Mouse (Mus musculus) urinary bladder, postnatal 36 days (tissue): ENCODE measurements around the gene Npcd.
A peak's percentile ranks its signal among the peaks of the same experiment; 100 is the strongest.

Source experiments
- DNase-seq, 2 experiments: peaks; one replicate each; pipeline ENCODE4 v3.0.0; 2022; ENCODE audit warnings: low spot score in 2 of 2, mixed read lengths in 1 of 2

Npcd gene

DNA sequence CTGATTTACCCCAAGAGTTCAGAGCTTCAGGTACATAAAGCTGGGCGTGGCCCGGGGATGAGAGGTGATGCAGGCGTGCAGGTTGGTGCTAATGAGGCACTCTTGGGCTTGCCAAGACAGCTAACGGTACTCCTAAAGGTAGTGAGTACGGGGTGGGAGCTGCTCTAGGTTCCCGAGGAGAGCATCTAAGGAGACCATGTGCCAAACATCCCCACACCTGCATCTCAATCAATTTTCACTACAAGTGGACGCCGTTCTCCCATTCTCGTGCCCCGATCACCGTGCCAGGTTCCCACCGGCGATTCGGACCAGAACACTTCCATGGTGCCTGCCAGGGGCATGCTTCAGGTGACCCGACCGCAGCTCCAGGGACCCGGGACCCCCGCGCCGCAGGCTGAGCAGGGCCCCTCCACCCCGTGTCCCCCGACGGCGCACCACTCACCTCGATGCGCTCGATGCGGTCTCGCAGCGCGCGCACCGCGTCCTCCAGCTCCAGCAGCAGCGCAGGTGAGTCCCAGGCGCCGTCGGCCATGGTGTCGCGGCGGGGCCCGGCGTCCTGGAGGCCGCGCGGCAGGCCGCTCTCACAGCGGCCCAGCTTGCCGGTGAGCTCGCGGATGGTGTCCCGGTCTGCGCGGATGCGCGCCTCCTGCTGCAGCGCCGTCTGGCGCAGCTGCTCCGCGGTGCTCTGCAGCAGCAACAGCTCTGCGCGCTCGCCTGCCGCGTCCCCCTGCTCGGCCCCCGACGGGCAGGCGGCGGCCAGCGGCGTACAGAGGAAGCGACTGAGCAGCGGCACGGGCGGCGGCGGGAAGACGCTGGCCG is 30.3 kb downstream of the Npcd start:
- no peak for DNase-seq

DNA sequence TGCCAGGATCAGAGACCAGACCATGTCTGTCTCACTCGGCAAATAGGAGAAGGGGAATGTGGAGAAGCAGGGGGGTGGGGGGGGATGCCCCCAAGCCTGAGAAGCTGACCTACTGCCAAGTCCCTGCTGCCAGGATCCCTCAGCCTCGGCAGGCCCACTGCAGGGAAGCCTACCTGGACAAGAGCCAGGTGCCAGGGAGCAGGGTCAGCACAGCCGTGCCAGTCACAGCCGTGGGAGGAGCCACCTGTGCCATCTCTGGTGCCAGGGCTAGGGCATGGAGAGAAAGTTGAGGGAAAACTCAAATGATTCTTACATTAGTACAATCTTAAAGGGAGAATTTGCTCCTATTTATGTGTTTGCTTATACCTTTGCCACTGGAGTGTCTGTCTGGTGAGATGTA is 31.7 kb downstream of the Npcd start:
- DNase-seq: no peak

- no peak for DNase-seq
These were observed 32.4 kb downstream of the Npcd start for GRCm38 (mm10) chr15:79801646-79802045.

GRCm38 (mm10) chr15:79800701-79801100 is 33.3 kb downstream of the Npcd start:
- no peak for DNase-seq

DNA sequence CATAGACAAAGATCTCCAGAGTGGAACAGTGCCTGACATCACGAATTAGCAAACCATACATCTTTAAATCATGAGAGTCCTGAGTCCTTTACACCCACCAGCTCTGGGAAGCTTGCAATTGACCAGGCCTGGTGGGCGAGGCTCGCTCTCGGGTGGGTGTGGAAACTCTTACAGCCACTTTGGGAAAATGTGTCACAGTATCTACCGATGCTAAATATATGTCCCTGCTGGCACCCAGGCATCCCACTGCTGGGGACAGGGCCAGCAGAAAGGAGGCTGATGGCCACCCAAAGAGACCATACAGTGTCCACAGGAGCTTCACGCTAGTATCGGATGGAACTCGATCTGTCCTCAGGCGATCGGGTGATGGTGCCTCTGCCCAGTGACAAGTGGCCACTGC is 35.4 kb downstream of the Npcd start:
- DNase-seq: no peak

- no peak for DNase-seq
These were observed 36.4 kb downstream of the Npcd start for GRCm38 (mm10) chr15:79797680-79798079.

DNA sequence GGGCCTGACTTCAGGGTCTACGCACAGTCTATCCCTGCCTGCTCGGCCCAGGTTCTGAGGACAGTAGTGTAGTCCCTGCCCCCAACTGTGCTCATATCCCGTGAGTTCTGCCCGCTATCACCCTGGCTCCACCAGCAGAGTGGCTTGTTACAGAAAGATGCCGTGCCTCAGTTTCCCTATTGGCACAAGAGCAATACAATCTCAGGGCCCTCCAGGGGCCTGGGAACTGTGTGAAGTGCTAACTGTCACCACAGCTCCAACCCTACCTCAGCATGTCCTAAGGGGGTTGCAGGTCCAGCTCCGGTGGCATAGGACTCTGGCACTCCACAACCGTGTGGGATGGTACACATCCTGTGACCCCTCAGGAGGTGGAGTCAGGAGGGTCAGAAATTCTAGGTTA is 36.9 kb downstream of the Npcd start:
- no peak for DNase-seq

GRCm38 (mm10) chr15:79796256-79796655 is 37.8 kb downstream of the Npcd start:
- DNase-seq: no peak

DNA sequence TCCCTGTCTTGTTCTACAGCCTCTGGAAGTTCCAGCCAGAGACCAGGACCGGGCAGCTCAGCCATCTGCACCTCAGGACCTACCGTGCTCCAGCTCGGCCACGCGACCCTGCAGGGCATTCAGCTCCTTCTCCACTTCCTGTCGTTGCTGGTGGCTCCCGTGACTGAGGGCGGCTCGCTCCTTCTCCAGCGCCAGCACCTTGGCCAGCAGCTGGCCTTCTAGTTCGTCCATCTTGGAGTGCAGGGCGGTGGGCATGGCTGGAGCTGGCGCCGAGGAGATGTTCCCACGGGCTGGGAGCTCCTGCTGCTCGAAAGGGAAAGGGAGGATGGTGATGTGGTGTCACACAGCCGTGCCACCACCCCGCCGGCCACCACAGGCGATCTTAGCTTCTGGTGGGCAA is 39.9 kb downstream of the Npcd start:
- DNase-seq: no peak

DNA sequence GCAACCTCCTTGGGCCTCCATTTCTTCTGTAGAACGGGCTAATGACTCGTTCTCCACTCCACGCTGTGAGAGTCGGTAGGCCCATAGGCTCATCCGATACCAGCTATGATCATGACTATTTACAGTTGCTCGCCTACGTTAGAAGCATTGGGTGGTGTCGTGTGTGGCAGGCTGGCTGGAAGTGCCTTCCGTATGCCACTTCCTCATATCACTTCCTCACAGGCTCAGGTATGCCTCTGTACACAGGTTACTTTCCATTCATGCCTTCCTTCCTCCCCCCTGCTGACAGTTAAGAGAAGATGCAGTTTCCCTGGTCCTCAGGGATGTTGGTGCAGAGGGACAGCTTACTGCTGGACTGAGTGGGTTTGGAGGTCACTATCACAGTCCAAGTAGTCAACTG is 41.0 kb downstream of the Npcd start:
- no peak for DNase-seq

- no peak for DNase-seq
These were observed 41.6 kb downstream of the Npcd start for GRCm38 (mm10) chr15:79792455-79792854.

DNA sequence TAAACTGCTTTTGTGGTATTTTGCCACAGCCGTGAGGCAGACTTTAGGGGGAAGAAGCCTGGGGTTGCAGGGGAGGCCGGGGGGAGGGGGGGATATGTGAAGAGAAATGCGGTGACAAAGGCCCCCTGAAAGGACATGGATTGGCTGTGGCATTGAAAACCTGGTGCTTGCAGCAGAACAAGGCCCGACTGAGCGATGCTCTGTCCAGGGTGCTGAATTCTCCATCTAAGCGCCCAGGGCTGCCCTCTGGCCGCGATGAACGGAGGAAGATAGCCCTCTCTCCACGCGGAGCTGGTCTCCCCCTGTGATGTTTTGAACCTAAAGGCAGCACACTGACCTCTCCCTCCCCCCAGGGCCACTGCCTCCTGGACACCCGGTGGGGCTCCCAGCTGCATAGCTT is 42.5 kb downstream of the Npcd start:
- peak; percentile 18 to 41 for DNase-seq

GRCm38 (mm10) chr15:79790905-79791304 is 43.1 kb downstream of the Npcd start:
- DNase-seq: no peak

- DNase-seq: no peak
These were observed 43.9 kb downstream of the Npcd start for GRCm38 (mm10) chr15:79790111-79790510.

DNA sequence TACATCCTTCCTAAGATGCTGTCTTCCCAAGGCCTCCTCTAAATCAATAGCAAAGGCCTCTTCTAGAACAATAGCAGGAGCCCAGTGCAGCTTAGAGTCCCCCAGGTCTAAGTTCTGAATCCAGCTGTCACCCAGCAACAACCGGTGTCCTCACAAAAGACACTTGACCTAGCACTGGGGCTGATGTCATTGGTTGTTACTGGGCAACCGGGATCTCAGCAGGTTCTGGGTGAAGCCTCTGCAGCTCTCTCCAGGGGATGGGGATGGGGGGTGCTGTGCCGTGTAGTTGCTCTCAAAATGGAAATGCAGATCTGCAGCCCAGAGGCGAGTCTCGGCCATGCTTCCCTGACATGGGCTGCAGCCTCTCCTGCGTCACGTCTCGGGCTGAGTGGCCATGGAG is 46.2 kb downstream of the Npcd start:
- DNase-seq: no peak

DNA sequence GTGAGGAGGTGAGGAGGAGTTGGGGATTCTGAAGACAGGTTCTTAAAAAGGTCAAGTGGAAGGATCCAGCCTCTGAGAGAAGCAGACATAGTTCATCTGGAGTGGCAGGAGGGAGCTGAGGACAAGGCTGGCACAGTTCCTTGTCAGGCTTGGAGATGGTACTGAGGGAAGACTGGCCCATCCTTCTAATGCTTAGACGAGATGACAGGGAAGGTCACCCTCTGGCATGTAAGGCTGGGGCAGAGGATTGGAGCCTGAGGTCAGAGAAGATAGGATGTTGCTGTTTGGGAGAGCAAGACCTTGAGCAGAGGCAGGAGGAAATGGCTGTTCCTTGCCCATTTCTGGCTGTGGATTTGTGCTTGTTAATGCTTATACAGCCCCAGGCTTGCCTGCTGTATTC is 49.0 kb downstream of the Npcd start:
- no peak for DNase-seq

DNA sequence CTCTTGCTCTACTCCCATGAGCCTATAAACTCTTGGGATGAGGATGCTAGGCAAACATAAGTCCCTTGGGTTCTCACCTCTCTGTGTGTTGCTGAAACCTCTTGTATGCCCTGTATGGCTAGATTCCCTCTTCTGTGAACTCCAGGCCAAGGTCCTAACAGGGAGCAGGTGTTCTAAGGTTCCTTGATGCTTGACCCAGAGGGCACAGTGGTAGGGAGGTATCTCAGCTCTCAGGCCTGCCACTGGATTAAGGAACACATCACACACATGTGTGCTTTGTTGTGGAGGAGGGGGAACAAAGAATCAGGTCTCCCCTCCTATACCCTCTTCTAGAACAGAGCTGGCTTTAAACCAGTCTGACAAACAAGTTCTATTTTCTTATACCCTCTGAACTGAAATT is 56.3 kb downstream of the Npcd start, which contains the start of gene Dnal4:
Gene Dnal4, minus strand, starts transcription at position 101 of the 400 bp plus-strand sequence.
- no peak for DNase-seq

- DNase-seq: no peak
These were observed 58.4 kb downstream of the Npcd start for GRCm38 (mm10) chr15:79775662-79776061.

DNA sequence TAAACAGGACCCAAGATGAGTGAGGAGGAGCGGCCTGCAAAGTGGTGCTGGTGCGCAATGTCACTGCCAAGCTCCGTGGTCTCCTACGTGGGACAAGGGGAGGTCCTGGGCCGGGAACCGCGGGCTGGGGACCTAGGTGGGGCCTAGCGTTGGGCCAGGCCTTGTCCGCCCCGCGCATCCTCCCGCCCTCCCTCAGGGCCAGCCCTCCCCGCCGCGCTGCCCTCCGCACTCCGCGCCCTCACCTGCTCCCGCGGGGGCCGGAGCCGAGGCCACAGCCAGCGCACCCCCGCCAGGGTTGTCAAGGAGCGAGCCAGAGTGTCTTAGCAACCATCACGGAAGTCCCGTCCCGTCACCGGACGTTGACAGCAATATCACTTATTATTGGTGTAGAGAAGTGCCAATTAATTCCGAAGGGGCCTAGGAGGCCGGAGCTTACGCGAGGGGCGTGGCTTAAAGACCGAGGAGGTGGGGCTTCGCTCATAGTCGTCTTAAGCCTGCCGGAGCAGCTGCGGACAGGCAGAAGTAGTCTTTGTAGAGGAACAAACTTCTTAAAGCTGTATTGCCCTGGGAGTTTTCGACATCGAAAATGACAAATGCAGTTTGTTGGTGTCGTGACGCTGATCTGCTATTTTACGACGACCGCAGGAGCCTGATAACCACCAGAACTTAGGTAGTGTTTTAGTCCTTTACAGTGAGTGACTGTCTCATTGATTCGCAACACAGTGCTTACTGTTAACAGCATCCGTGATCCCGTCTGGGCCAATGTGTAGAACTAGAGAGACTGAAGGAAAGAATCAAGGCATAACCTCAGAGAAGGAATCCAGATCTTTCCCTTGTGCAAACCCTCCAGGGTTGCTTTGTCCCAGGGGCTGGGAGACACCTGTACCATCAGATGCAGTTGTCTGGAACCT is 59.7 kb downstream of the Npcd start:
- DNase-seq: peak; percentile 92 to 97

DNA sequence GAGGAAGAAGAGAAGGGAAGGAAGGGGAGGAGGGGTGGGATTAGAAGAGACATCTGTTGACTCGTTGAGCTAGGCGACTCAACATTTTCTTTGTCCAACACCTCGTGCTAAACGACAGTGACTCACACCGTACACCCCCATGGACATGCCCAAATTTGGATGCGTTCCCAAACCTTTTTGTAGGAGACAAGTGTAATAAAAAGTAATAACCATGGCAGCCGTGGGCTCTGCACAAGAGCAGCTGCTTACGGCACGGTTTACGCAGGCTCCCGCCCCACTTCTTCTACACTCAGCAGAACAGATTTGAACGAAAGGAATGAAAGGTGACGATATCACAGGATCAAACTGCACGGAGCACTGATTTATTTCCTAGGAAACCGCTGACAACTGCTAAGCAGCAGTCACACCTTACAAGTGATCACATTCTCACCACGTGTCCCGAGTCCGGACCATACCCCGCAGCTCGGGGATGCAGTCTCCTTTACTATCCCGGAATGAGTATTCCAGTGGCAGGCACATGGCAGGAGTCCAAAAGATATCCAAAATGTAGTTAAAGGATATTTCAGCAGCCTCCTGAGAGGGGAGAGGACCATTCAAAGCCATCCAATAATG is 63.3 kb downstream of the Npcd start:
- DNase-seq: no peak

- no peak for DNase-seq
These were observed 65.7 kb downstream of the Npcd start for GRCm38 (mm10) chr15:79768302-79768701.

DNA sequence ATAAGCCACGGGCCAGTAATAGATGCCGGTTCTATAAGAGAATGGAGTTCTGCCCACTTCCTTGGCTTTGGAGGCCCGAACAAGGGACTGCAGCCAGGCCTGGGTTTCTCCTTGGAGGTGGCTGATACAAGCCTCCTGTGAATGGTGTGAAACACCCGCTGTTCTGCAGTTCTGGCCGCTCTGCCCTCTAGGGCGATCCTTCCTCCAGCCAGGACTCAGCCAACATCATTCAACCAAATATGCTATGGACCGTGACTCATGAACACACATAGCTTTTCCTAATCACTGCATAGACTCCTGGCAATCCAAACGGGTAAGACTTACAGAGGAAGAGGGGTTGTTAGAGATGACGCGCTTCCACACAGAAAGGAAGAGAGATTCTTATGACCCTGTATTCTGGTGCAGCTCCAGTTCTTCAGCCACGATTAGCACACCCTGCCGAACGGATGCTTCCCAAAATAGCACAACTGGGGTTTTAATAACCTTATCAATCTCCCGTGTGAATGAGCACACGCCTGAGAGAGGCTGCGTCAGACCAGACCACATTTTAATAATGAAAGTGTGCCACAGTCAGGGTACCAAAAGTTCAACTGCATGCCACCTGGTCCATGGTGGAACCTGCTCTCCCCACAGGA is 66.6 kb downstream of the Npcd start:
- DNase-seq: no peak
